Mouse (Mus musculus) E14TG2a.4 (cell line): Measurements from ENCODE around the gene Shank2.

Source experiments
- CTCF ChIP-seq: conservative IDR thresholded peaks from 2 replicates; pipeline ENCODE4 v1.5.1; 2014; ENCODE audit warnings: low read length
- NANOG ChIP-seq: IDR thresholded peaks from 2 replicates; pipeline ENCODE4 v1.6.1; 2014; ENCODE audit warnings: borderline replicate concordance, low read length, mixed read lengths
- POU5F1 ChIP-seq: IDR thresholded peaks from 2 replicates; pipeline ENCODE4 v1.6.1; 2014; ENCODE audit warnings: low read length, borderline replicate concordance

GRCm38 (mm10) chr7:144468741-144469140 is 467.0 kb downstream of the Shank2 start:
- no peak for TF ChIP-seq CTCF
- no peak for TF ChIP-seq NANOG
- no peak for TF ChIP-seq POU5F1
